Mouse (Mus musculus): ENCODE measurements around the gene Emx1.

The Emx1 gene

GRCm38 (mm10) chr6:85189361-85189760, 2.1 kb downstream of the Emx1 start:
- no peak for DNase-seq (ENCODE audit: low spot score)

- DNase-seq (ENCODE audit: low spot score) = peak; percentile 9
These were observed 2.8 kb downstream of the Emx1 start for GRCm38 (mm10) chr6:85189911-85190591.

- DNase-seq (ENCODE audit: low spot score) = no peak
These were observed 3.4 kb downstream of the Emx1 start for GRCm38 (mm10) chr6:85190671-85191070.

GRCm38 (mm10) chr6:85191751-85192440, 4.7 kb downstream of the Emx1 start:
- no peak for DNase-seq (ENCODE audit: low spot score)

GRCm38 (mm10) chr6:85193381-85194318, 6.4 kb downstream of the Emx1 start:
- DNase-seq (ENCODE audit: low spot score) = no peak

GRCm38 (mm10) chr6:85197951-85198350, 10.7 kb downstream of the Emx1 start:
- DNase-seq (ENCODE audit: low spot score) = peak; percentile 9

- DNase-seq (ENCODE audit: low spot score) = no peak
These were observed 19.1 kb downstream of the Emx1 start for GRCm38 (mm10) chr6:85206182-85206938.

GRCm38 (mm10) chr6:85206939-85207285, 19.7 kb downstream of the Emx1 start:
- DNase-seq (ENCODE audit: low spot score) = no peak

GRCm38 (mm10) chr6:85207345-85207744, 20.1 kb downstream of the Emx1 start:
- no peak for DNase-seq (ENCODE audit: low spot score)

GRCm38 (mm10) chr6:85209226-85209967, 22.2 kb downstream of the Emx1 start:
- DNase-seq (ENCODE audit: low spot score) = no peak

GRCm38 (mm10) chr6:85210686-85211085, 23.4 kb downstream of the Emx1 start:
- DNase-seq (ENCODE audit: low spot score) = no peak

GRCm38 (mm10) chr6:85218251-85218650, 31.0 kb downstream of the Emx1 start:
- DNase-seq (ENCODE audit: low spot score) = no peak

- no peak for DNase-seq (ENCODE audit: low spot score)
These were observed 31.6 kb downstream of the Emx1 start for GRCm38 (mm10) chr6:85218684-85219445.

- DNase-seq (ENCODE audit: low spot score) = no peak
These were observed 32.5 kb downstream of the Emx1 start for GRCm38 (mm10) chr6:85219706-85220105.

GRCm38 (mm10) chr6:85220917-85221316, 33.7 kb downstream of the Emx1 start:
- DNase-seq (ENCODE audit: low spot score) = no peak

GRCm38 (mm10) chr6:85222551-85222950, 35.3 kb downstream of the Emx1 start:
- DNase-seq (ENCODE audit: low spot score) = no peak

- DNase-seq (ENCODE audit: low spot score) = no peak
These were observed 36.4 kb downstream of the Emx1 start for GRCm38 (mm10) chr6:85223498-85224150.

GRCm38 (mm10) chr6:85224442-85224891, 37.2 kb downstream of the Emx1 start:
- DNase-seq (ENCODE audit: low spot score) = no peak

- DNase-seq (ENCODE audit: low spot score) = no peak
These were observed 39.3 kb downstream of the Emx1 start for GRCm38 (mm10) chr6:85226570-85226969.

GRCm38 (mm10) chr6:85227520-85227919, 40.3 kb downstream of the Emx1 start:
- DNase-seq (ENCODE audit: low spot score) = no peak
